Mouse (Mus musculus) E14TG2a.4 (cell line): ENCODE results near the gene Pofut1.

ENCODE experiments used
- H3K27me3 ChIP-seq: 2 replicates; pipeline ENCODE4 v1.6.1; 2014; ENCODE audit warnings: low read length, control low read depth; ENCODE audit not compliant: insufficient read depth
- H3K36me3 ChIP-seq: 2 replicates; pipeline ENCODE4 v1.6.1; 2014; ENCODE audit warnings: low read length, control low read depth; ENCODE audit not compliant: insufficient read depth
- H3K4me1 ChIP-seq: replicated peaks from 2 replicates; pipeline ENCODE4 v1.6.1; 2014; ENCODE audit warnings: low read depth, low read length, control low read depth
- H3K4me3 ChIP-seq: replicated peaks from 2 replicates; pipeline ENCODE4 v1.5.1; 2014; ENCODE audit warnings: mild to moderate bottlenecking, low read length
- H3K9me3 ChIP-seq: 2 replicates; pipeline ENCODE4 v1.6.1; 2014; ENCODE audit warnings: low read length, control low read depth
- CTCF ChIP-seq: conservative IDR thresholded peaks from 2 replicates; pipeline ENCODE4 v1.5.1; 2014; ENCODE audit warnings: low read length
- NANOG ChIP-seq: IDR thresholded peaks from 2 replicates; pipeline ENCODE4 v1.6.1; 2014; ENCODE audit warnings: borderline replicate concordance, low read length, mixed read lengths
- POU5F1 ChIP-seq: IDR thresholded peaks from 2 replicates; pipeline ENCODE4 v1.6.1; 2014; ENCODE audit warnings: low read length, borderline replicate concordance

The Pofut1 gene

DNA sequence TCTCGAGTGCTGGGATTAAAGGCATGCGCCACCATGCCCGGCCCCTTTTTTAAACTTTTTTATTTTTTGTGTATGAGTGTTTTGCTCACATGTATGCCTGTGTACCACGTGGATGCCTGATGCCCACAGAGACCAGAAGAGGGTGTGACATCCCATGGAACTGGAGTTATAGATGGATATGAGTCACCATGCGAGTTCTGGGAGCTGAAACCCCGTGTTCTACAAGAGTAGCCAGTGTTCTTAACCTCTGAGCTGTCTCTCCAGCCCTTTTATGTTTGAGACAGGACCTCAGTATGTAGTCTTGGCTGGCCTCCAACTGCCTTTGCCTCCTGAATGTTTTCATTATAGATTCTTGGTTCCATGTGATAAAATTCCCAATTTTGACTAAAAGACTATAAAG lies 68.9 kb downstream of the Pofut1 start:
- peaks cover 4% of the 10 kb centered on the region; the same call in 1 of the 2 replicates for H3K36me3 ChIP-seq
- TF ChIP-seq POU5F1: no peak
- no peak for TF ChIP-seq CTCF
- TF ChIP-seq NANOG: no peak
- no peaks in the 10 kb centered on the region for H3K27me3 ChIP-seq
- peaks cover 22% of the 10 kb centered on the region for H3K4me1 ChIP-seq
- H3K9me3 ChIP-seq: no peaks in the 10 kb centered on the region
- no peak overlapping the region for H3K4me3 ChIP-seq

DNA sequence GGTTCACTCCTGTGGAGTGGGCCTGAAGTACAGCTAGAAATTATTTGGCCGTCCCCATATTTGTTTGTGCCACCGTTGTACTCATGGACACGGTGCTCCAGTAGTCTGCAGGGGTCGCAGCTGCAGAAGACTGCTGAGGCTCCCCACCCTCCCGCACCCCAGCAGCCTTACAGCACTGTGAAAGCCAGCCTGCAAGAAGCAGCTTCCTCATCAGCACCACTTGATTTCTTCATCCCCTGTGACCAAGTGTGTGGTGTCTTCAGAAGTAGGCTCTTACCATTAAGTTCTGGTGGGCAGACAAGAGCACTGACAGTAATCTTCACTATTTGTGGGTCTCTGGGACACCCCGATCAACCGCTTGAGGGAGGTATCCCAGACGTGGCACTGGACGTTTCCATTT lies 71.6 kb downstream of the Pofut1 start:
- no peaks in the 10 kb centered on the region for H3K27me3 ChIP-seq
- TF ChIP-seq NANOG (no peak), POU5F1 (no peak), CTCF (no peak)
- H3K36me3 ChIP-seq: peaks cover 16% of the 10 kb centered on the region
- H3K4me1 ChIP-seq: peaks cover 20% of the 10 kb centered on the region
- H3K4me3 ChIP-seq: no peak overlapping the region
- no peaks in the 10 kb centered on the region for H3K9me3 ChIP-seq

DNA sequence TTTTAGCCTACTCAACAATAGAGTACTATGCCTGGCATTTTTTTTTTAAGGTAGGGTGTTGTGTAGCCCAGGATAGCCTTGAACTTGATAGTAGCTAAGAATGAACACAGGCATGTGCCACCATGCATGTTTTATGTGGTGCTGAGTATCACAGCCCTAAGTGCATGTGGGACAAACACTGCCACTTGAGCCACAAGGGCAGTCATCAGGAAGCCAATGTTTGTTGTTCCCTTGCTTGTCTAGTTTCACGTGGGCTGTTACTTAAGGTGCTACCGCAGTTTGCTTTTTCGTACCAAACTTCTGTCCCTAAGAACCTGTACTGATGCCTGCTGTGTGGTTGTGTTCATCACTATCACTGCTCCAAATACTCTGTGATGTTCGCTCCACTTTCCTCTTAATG lies 77.1 kb downstream of the Pofut1 start:
- H3K4me3 ChIP-seq: no peak overlapping the region
- no peaks in the 10 kb centered on the region for H3K27me3 ChIP-seq
- peaks cover 7% of the 10 kb centered on the region for H3K4me1 ChIP-seq
- TF ChIP-seq CTCF (no peak), POU5F1 (no peak), NANOG (no peak)
- H3K36me3 ChIP-seq: peaks cover 53% of the 10 kb centered on the region
- no peaks in the 10 kb centered on the region for H3K9me3 ChIP-seq

DNA sequence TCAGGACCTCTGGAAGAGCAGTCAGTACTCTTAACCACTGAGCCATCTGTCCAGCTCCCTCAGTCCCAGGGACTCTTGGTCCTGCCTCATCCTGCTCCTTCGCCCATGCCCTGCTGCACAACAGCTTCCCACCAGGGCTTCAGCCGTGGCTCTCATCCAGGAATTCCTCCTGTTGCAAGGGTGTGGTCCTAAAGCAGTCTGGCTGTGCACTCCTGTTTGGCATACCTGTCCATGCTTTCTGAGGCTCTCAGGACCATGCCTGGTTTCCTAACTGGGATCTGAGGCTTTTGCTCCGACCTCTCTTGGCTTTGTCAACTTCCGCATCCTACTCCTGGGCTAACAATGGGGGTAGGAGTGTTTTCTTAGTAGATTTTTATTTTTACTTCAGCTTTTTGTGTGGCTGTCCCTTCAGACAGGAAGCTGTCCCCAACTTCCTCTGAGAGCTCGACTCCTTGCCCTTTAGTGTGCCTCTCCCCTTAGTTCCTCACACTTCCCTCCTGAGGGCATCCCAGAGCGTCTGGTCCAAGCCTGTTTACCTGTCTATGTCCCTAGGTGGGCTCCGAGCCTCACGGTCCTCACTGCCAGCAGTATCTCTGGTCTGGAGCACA lies 77.8 kb downstream of the Pofut1 start:
- Histone ChIP-seq H3K4me1 (peaks cover 7% of the 10 kb centered on the region), H3K36me3 (peaks cover 61% of the 10 kb centered on the region), H3K9me3 (no peaks in the 10 kb centered on the region), H3K4me3 (no peak overlapping the region), H3K27me3 (no peaks in the 10 kb centered on the region)
- no peak for TF ChIP-seq POU5F1
- no peak for TF ChIP-seq NANOG
- TF ChIP-seq CTCF: no peak
